Mouse (Mus musculus) liver (tissue): ENCODE data around the gene Ifitm3.
"Not testable (repeated sequence)": the region's sequence is repeated elsewhere in the genome, so short reads cannot be mapped to it uniquely, and the experiment has no call there.

Source experiments
- DNase-seq: peaks from one replicate; pipeline ENCODE4 v3.0.0-alpha.2; 2020; ENCODE audit warnings: mixed read lengths

Ifitm3 gene

DNA sequence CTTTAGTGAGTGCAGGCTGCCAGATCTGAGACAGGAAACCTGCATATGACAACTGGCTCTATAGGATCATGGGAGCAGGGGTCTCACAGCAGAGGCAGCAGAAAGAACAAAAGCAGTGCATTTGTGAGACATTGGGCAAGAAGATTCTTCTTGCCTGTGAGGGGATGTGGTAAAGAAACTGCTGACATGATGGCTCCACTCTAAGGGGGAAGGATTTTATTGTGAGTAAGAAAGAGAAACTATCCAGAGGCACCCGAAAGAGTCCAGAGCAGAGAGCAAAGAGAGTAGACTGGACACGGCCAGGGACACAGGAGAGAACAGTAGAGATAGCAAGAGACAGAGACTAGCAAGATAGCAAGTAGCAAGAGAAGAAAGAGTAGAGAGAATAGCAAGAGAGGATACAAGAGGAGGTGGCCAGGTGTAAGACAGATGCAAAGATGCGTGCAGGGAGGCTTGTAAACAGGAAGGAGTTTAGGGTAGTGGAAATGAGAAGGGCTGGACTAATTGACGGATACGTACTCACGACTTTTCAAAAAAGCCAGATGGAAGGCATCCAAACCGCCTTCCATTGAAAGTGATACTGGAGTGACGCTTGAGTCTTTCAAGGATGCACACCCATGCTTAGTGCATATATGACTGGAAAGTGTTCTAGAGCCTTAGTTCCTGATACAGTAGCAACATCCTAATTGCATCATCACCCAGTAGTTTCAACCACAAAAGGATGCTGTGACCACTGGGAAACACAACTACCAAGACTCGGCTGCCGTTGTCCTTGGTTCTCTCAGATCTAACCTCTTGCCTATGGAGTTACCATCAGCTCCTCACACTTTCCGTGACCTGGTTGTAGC is 11.5 kb downstream of the Ifitm3 start:
- no peak for DNase-seq

DNA sequence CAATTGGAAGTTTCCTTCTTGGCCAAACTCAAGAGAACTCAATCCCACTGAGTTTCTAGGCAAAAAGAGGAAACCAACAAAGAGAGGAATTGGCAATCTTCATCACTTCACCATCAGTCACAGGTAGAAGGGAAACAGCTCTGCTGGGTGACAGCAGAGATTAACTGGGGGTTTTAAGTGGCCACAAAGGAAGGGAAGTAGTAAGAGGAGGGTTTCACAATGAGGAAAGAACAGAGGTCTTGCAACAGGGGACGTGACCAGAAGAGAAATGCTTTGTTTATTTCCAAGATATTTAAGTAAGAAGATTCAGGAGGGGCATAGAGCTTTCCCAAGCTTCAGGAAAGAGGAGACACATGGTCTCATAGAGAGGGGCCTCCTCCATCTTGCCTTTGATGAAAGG is 12.8 kb downstream of the Ifitm3 start:
- DNase-seq: no peak

DNA sequence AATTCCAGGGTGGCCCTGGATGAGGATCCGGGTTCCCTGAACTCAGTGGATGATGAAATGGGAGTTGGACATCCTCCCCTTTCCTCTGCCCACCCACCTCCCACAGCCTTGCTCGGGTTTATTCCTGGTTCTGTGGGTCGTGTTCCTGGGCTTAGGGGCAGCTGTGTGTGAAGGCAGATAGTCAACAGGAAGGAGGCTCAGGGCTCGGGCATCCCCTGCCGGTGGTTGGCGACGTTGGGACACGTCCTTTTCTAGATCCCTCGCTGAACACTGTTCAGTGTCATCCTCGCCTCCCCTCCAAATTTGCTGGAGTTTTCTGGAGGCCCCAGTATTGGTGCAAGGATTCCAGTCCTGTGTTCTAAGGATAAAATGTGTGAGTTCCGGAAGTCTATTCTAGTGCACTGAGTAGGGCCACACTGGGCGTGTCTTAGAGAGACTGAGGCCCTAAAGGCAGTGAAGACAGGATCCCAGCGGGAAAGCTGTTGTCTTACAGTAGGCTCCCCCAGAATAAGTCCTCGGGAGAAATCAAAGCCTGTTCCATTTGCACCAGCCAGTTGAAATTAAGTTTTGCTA is 19.4 kb downstream of the Ifitm3 start:
- DNase-seq: peak; percentile 29

DNA sequence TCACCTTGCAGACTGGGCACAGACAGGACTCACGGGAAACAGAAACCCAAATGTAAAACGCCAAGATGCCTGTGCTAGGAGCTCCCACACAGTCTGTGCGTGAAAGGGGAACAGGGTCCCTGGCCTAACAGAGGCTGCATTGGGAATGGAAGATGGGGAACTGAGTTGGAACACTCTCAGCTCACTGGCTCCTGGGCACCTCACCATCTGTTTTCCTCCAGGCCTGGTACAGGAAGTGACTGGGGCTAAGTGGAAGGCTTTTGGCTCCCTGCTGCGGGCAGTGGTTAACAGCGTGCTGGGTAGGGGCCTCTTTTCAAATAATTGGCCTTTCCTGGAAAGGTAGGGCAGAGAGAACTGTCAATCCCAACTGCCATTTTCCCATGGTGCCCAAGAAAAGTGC is 19.9 kb downstream of the Ifitm3 start:
- DNase-seq: peak; percentile 28

DNA sequence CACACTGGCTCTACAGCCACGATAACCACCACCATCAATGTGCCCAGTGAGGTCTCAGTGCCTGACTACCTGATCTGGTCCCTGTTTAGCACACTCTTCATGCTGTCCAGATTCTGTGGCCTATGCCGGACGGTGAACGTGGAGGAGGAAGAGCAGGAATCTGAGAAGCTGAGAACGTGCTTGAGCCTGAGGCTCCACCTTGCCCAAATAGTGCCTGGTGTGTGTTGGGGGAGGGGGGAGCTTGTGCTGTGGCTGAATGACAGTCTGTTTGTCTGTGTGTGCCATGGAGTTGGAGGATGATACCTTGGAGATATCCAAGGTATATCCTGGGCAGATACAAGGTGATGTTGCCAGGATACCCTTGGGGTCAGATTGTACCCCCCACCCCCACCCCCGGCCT is 20.4 kb downstream of the Ifitm3 start:
- DNase-seq: no peak

DNA sequence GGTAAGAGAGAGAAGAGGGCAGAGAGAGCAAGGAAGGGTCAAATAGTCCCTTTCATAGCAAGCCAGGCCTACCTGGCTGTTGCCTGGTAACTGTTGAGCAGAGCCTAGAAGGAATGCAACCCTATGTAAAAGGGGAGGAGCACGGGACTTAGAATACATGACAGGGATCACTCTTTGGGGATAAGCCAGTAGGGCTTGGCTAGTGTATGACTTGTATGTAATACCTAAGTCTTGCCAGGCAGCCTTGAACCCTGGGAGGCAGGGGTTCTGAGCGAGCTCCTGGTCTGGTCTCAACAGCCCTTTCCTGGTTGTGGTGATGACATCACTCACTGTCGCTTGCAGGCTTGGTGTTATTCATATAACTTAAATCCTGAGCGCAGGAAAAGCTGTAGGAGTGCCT is 21.5 kb downstream of the Ifitm3 start:
- DNase-seq: no peak

DNA sequence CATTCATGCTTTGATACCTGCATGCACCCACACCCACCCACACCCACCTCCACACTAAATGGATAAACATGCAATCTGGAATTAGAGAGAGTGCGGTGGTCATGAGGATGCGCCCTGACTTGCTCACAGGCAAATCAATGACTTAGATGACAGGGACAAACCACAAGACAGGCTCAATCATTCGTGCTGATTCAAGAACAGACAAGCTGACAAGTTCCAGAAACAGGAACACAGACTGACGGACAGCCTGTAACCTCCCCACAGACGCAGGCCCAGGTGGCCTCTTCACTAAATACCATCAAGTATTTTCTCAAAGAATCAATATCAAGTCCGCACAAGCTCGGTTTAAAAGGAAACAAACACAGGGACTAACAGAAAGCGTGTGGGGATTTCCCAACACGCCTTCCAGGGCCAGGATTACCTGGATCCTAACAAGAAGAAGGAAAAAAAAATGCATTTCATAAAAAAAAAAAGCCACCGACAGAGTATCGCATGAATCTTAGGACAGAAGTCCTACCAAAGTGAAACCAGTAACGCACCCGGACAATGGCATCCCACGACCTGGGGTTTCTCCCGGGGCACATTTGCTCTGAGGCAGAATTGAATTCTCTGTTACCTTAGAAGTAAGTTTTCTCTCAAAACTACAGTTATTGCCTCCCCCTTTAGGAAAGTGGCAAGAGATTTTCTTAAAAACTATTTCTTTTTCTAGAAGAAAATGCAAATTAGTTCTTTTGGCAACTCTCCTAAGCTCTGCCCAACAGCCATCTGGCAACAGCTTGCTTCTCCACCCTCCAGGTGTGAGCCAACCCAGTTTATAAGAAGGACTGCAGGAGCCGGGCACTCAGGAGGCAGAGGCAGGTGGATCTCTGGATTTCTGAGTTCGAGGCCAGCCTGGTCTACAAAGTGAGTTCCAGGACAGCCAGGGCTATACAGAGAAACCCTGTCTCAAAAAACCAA is 23.1 kb downstream of the Ifitm3 start:
- DNase-seq: no peak

DNA sequence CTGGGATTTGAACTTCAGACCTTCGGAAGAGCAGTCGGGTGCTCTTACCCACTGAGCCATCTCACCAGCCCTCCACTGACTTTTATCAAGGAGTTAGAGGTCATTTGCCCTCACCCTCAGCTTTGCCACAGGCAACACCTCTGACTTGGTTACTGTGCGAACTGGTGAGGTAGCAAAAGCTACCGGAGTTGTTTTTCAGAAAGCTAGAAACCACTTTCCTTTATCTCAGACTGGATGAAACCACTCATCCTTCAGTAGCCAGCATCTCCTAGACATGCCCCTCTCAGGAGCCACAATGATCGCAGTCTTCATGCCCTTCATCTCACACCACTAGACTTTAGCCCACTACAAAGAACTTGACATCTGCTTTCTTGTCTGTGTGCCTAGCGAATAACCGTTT is 27.6 kb downstream of the Ifitm3 start:
- DNase-seq: no peak

DNA sequence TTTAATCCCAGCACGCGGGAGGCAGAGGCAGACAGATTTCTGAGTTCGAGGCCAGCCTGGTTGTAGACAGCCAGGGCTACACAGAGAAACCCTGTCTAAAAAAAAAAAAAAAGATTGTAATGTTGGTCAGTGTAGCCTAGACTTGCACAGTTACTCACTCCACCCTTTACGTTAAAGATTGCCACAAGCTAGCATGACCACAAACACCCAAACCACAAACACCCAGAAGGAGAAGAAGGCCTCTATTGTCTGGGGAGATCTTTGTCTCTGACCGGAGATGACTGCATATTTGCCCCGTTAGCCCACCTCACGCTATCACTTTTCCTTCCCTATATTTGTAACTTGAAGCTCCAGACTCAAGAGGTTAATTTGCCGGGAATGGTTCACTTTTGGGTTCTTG is 28.9 kb downstream of the Ifitm3 start:
- DNase-seq: no peak

DNA sequence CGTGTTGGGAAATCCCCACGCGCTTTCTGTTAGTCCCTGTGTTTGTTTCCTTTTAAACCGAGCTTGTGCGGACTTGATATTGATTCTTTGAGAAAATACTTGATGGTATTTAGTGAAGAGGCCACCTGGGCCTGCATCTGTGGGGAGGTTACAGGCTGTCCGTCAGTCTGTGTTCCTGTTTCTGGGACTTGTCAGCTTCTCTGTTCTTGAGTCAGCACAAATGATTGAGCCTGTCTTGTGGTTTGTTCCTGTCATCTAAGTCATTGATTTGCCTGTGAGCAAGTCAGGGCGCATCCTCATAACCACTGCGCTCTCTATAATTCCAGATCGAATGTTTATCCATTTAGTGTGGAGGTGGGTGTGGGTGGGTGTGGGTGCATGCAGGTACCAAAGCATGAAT is 33.9 kb downstream of the Ifitm3 start:
- not testable (repeated sequence) for DNase-seq

DNA sequence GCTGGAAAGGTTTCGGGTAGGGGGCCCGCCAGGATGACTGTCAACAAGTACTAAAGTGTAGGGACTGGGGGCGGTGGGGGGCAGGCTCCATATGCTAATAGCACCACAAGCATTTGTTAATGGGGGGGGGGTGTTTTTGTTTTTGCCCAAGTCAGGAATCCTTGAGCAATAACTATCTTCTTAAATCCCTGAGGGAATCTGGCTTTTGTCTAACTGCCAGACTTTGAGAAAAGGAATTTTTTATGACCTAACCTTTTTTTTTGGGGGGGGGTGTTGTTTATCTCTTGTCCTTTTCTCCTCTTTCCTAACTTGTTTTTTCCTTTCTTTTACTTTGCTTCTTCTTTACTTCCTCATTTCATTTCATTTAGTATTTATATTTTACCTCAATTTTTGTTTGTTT is 35.1 kb downstream of the Ifitm3 start:
- DNase-seq: no peak

DNA sequence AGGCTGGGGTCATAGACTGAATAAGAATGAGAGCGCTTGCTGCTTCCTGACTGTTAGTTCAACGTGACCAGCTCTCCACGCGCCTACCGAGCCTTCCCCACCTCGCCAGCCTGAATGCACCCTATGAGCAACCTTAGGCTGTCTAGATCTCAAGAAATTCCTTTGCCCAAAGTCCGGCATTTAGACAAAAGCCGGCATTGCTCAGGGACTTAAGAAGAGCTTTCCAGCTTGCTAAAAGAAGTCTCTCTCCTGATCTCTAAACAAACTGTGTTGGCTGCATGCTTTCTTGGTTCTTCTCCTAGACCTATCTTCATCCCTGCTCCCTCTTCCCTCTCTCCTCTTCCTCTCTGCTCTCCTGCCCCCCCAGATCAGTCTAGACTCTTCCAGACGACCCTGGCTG is 35.6 kb downstream of the Ifitm3 start:
- no peak for DNase-seq

DNA sequence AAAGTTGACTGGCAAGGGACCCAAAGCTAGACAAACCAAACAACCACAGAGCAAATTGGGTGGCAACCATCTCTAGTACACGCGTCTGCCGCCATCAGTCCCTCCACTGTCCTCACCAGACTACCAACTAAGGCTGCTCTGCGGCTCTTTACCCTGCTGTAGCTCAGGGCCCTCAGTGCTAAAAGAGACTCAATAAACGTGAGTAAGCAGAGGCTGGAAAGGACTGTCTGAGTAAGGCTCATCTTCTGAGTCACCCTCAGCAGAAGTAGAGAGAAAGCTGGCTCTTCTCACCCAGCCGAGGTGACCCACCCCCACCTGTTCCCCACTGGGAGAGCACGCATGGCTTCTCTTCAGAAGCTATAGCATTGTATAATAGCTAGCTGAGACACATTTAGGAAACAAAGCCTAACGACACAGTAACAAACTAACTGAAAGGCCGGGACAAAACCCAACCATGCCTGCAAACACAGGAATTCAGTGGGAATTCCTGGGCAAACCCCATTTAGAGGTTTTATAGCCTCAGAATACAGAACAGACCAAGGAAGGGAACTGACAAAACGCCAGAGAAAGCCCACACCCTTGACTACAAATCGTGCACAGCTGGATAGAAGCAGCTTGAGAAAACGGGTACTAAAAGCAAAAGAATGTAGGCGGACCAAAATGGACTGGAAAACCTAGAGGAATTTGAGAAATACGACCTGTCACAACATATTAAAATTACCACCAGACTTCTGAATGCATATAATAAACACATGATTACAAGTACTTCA is 37.0 kb downstream of the Ifitm3 start:
- DNase-seq: no peak

DNA sequence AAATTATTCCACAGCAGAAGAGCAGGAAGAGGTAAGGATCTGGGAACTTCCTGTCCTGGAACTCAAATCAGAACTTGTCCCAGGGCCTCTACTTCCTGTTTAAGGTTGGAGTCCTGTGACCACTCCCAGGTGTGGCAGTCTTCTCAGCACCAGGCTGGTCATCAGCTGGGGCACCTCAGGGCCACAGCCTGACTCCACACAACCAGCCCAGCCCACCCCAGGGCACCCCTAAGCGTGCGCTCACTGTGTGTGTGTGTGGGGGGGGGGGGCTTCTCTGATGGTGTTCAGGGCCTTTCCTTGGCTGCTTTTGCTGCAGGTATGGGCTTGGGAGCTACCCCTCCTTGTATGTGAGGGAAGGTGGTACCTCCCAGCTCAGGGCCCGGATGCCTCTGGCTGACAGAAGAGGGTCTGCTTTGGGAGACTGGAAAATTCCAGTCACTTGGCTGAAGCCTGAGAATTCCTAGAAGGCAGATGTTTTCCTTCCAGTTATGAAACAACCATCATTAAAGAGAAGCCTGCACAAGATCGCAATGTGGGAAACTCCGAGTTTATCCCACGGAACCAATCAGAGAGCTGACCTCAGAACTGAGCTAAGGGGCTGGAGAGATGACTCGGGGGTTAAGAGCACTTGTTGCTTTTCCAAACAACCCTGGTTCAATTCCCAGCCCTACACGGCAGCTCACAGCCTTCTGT is 38.9 kb downstream of the Ifitm3 start:
- DNase-seq: no peak

DNA sequence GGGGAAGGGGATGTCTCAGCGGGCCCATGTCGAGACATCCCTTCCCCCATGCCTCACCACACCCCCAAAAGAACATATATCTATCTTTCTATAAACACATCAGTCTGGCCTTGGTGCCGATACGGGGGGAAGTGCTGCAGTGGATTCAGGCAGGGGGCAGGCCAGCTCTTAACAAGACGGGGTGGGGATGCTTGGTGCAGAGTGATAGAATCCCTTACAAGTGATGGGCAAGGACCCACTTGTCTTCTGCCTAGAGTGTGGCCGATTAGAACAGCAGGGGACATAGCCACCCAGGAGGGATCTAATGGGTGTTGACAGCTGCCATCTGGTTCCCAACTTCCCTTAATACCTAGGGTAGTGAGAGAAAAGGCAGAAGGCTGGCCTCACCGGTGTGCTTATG is 39.6 kb downstream of the Ifitm3 start:
- no peak for DNase-seq

DNA sequence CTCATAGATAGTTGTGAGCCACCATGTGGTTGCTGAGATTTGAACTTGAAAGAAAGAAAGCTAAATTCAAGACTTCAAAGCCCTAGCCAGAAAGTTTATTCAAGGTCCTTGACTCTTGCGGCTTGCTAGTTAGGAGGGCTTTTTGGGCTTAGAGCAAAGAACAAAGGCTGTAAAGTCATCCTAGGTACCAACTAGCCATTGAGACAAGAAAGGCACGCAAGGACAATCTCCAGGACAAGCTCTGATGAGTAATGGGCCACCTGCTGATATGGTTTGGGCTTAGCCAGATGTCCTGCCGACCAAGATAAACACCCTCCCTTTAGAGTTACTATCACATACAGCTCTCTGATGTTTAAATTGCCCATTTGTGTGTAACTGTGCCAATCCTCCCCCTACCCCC is 41.9 kb downstream of the Ifitm3 start:
- not testable (repeated sequence) for DNase-seq

DNA sequence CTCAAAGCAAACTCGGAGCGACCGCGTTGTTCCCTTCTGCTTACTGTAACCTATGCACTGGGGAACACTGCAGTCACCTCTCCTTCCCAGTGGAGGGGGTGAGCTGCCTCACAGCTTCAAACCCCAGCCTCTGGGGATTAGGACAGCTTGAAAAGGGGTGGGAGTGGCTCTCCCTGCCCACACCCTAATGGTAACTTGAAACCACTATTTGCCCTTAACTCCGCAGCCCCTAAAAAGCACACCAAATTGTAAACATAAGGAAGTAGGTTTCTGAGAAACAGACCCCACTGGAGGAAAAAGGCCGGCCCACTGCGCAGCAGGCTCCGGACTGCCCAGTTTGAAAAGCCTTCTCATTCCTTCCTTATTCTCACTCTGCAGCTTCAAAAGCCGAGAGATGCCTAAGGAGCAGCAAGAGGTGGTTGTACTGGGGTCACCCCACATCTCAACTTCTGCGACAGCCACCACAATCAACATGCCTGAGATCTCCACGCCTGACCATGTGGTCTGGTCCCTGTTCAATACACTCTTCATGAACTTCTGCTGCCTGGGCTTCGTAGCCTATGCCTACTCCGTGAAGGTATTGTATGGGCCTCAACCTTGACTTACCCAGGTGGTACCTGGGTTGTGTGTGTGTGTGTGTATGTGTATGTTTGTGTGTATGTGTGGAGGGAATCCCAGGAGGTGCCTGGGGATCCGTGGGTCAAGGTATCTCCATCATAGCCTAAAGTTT is 42.5 kb downstream of the Ifitm3 start:
- no peak for DNase-seq

DNA sequence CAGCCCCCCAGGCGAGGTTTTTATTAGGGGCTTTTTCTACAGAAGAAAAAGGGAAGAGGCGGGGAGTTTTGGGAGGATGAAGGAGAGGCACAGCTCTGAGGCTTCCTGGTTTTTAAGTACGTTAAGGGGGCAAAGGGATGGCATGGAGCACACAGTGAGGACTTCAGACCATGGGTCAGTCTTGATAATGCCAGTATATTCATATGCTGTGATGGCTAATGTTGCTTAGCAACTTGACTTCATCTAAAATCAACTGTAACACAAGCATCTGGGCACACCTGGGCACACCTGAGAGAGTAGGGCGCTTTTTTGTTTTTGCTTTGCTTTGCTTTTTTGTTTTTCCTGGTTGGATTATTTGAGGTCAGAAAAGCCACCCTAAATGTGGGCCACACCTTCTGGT is 43.6 kb downstream of the Ifitm3 start, which contains the start of gene Ifitm1:
Gene Ifitm1, plus strand, starts transcription at position 301 of the 400 bp plus-strand sequence.
- no peak for DNase-seq

DNA sequence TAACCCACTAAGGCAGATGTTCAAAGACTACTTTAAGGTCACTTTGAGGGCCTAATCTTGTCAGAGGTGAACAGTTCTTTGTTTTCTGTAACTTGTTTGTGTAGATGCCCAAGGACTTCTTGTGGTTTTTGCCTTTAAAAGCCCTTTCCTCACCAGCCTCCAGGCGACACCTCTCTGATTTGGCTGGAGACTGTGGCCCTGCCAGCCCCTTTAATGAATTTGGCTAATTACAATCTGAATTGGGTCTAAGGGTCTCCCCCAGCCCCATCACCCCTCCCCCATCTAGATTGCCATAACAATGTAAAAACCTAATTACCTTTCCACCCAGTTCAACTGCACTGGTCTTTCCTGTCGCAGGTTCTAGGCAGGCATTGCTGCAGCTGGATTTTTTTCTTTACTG is 47.8 kb downstream of the Ifitm3 start:
- no peak for DNase-seq

DNA sequence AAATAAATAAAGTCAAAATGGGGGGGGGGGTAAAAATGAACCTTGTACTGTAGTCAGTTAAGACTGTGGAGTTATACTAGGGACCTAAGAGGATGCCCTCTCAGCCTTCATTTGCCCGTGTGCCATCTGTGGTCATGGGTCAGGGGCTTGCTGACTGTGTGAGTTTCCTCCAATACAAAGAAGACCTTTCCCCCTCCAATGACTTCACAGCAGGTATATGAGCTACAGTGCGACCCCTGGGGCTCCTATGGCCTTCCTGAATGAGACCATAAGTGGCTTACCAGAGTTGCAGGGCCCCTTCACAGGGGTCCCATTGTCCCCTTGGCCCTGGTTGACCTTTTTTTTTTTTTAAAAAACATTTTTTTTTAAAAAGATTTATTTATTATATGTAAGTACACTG is 49.2 kb downstream of the Ifitm3 start:
- DNase-seq: no peak

DNA sequence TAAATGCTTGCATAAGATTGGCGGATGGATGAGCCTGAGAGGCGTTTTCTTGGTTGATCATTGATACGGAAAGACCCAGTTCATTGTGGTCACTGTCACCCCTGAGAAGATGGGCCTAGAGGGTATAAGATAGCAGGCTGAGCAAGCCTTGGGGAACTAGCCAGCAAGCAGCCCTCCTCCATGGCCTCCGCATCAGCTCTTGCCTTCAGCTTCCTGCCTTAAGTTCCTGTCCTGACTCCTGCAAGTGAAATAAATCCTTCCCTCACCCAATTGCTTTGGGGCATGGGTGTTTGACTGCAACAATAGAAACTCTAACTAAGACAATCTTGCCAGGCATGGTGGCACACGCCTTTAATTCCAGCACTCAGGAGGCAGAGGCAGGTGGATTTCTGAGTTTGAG is 50.5 kb downstream of the Ifitm3 start:
- no peak for DNase-seq
